Mouse (Mus musculus): Measurements from ENCODE around the gene Lipt2. TPM values are rescaled to one million over a fixed set of nuclear protein-coding genes. Genes with fewer than 3 reads are reported as not detected.

The Lipt2 gene
- polyA plus RNA-seq, 1 experiment from 2014 or later, result 17.8 TPM

DNA sequence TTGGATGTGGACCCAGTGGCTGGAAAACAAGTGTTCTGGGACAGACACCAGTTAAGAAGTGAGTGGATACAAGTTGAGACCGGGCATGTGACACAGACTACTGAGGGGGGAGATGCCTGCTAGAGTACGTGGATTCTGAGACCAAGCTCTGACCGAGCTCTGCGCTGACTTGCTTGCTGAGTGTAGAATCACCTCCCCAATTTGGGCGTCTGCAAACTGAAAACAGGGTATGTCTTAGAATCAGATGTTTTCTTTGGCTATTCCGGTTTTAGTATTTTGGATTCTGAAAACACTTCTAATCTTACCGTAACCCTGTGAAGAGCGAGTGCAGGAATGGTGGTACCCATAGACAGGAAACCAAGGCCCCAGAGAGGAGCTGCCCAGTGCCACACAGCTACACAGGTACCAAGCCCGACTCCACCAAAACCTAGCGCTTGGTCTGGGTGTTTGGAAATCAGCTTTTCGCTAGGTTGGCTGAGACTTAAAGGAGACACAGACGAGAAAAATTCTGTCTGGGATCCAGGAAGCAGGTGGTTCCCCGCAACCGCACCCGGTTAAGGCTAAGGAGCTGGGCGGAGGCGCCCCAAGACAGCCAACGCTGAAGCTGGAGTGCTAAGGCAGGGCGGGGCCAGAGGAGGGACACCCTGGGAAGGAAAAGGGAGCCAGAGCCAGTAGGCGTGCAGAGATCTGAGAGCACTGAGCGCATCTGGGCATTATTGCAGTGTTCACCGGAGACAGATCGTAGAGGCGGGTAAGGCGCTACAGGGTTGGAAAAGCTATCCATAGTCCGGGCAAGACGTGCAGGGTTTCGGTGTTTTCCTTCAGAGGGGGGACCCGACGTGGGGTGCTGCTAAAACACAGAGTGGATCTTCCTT lies 19.2 kb downstream of the Lipt2 start:
- Histone ChIP-seq H3K4me2 (replicated peaks) (peak overlapping the region; percentile 56), H3K9me3 (no peaks in the 10 kb centered on the region), H3K4me3 (peak overlapping the region; percentile 36), H3K9ac (replicated peaks) (peak overlapping the region; percentile 36), H3K27ac (replicated peaks) (no peak overlapping the region), H3K36me3 (no peaks in the 10 kb centered on the region), H3K27me3 (peaks cover 37% of the 10 kb centered on the region), H3K4me1 (peaks cover 9% of the 10 kb centered on the region)
- no peak; the same call in 1 of the 2 replicates for ATAC-seq (replicated peaks)
- 10% methylated on average over 30 of the region's 30 CpGs for WGBS

DNA sequence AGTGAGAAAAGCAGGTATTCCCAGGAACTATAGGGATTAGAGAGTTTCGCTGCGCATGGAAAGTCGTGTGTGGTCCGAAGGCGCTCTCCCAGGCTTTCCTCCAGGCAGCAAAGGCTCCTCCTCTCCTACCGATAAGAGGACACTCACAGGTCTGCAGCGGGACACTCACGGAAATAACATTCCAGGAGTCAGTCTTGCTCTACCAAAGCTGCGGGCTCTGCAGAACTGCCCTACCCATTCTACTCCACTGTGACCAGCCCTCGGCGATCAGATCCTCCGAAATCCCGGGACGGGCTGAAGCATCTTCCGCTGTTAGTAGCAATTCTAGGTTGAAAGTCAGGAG lies 19.8 kb downstream of the Lipt2 start:
- Histone ChIP-seq H3K4me1 (peaks cover 9% of the 10 kb centered on the region), H3K4me2 (replicated peaks) (peak overlapping the region; percentile 56), H3K9me3 (no peaks in the 10 kb centered on the region), H3K27ac (replicated peaks) (no peak overlapping the region), H3K9ac (replicated peaks) (peak overlapping the region; percentile 36), H3K36me3 (no peaks in the 10 kb centered on the region), H3K27me3 (peaks cover 37% of the 10 kb centered on the region), H3K4me3 (peak overlapping the region; percentile 36)
- no peak for ATAC-seq (replicated peaks)
- WGBS, result 3% methylated on average over 15 of the region's 15 CpGs

DNA sequence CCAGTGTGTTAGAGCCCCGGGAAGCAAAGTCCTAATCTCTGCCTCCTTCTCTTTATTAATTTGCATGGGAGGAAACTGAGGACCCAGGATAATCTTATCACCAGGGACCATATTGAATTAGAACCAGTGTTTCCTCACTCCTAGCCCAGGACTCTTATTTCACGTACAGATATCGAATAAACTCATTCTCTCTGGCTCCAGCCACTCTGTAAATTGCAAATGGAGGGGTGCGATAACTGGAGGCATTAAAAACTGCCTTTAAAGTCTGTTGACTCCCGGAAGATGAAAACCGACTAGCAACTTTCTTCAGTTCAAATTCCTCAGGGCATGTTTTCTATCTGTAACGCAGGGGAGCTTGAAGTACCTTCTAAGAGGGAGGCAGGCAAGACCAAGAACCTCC lies 20.3 kb downstream of the Lipt2 start:
- no peaks in the 10 kb centered on the region for H3K36me3 ChIP-seq
- 67% methylated on average over 7 of the region's 7 CpGs for WGBS
- H3K4me2 ChIP-seq (replicated peaks), result peak overlapping the region; percentile 56; the same call in 1 of the 2 replicates
- no peak overlapping the region for H3K27ac ChIP-seq (replicated peaks)
- no peak overlapping the region for H3K9ac ChIP-seq (replicated peaks)
- H3K4me1 ChIP-seq, result peaks cover 9% of the 10 kb centered on the region
- H3K9me3 ChIP-seq, result no peaks in the 10 kb centered on the region
- peaks cover 37% of the 10 kb centered on the region for H3K27me3 ChIP-seq
- H3K4me3 ChIP-seq, result no peak overlapping the region
- no peak for ATAC-seq (replicated peaks)

DNA sequence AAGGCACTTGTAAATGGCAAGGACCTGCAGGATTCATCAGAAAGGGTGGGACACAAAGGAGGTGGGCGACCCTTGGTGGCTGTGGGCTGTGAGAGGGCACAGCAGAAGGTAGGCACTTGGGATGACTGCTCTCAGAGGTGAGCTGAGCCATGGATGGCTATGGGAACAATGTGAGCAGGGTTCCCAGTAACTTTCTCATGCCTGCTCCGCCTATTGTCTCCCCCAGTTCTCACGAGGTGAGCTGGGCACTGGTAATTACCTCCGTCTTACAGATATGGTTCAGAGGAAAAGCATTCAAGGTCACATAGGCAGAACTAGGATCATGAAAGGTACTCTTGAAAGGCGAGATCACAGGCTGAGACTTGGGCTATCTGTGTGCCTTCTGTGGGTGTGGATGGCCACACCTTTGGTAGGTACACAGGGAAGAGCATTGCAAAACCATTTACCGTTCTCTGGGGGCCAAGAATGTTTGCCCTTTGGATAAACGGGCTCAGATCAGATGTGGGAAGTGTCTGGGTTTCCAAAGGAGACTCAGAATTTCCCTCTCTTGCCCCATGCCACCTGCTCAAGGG lies 20.8 kb downstream of the Lipt2 start:
- 75% methylated on average over 7 of the region's 7 CpGs for WGBS
- no peak overlapping the region for H3K27ac ChIP-seq (replicated peaks)
- H3K4me2 ChIP-seq (replicated peaks), result no peak overlapping the region
- H3K36me3 ChIP-seq, result no peaks in the 10 kb centered on the region
- ATAC-seq (replicated peaks), result no peak
- H3K4me1 ChIP-seq, result peaks cover 9% of the 10 kb centered on the region
- H3K9me3 ChIP-seq, result no peaks in the 10 kb centered on the region
- no peak overlapping the region for H3K9ac ChIP-seq (replicated peaks)
- no peak overlapping the region for H3K4me3 ChIP-seq
- peaks cover 37% of the 10 kb centered on the region for H3K27me3 ChIP-seq

DNA sequence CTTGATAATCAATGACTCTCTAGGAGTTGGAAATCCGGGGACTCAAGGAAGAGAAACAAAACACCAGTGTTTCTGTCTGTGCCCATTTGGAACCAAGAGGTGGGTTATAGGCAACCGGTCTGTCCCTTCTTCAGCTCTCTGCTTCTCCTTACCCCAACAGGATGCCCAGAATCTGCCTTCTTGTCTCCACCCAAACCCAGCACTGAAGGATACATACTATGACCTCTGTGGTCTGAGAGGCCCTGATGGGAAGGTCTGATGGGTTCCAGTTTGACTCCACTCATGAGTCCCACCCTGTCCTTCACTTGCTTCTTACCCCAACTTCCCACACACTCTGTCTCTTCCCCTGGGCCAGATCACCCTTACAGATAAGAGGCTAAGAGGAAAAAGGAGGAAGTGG lies 22.1 kb downstream of the Lipt2 start:
- H3K27ac ChIP-seq (replicated peaks), result no peak overlapping the region
- peaks cover 9% of the 10 kb centered on the region for H3K4me1 ChIP-seq
- peaks cover 37% of the 10 kb centered on the region for H3K27me3 ChIP-seq
- WGBS, result 75% methylated on average over 2 of the region's 2 CpGs
- H3K4me2 ChIP-seq (replicated peaks), result no peak overlapping the region
- H3K4me3 ChIP-seq, result no peak overlapping the region
- no peaks in the 10 kb centered on the region for H3K9me3 ChIP-seq
- no peaks in the 10 kb centered on the region for H3K36me3 ChIP-seq
- H3K9ac ChIP-seq (replicated peaks), result no peak overlapping the region
- no peak for ATAC-seq (replicated peaks)

DNA sequence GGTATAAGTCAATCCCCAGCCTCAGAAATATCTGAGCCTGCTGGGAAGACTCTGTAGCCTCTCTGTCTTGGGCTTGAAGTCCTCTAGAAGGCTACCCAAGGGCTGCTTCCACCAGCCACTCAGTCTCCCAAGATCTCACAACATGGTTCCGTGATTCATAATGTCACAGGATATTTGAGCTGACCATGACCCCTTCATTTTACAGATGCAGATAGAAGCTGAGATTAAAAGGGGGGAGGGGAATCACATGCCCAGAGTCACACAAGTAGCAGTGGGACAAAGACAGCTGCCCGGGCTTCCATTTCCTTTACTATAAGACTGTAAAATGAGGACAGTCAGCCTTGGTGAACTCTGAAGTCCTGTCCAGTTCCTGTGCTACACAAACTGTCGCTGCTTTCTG lies 22.5 kb downstream of the Lipt2 start:
- Histone ChIP-seq H3K4me2 (replicated peaks) (no peak overlapping the region), H3K4me3 (no peak overlapping the region), H3K27me3 (peaks cover 36% of the 10 kb centered on the region), H3K27ac (replicated peaks) (no peak overlapping the region), H3K36me3 (no peaks in the 10 kb centered on the region), H3K9ac (replicated peaks) (no peak overlapping the region), H3K4me1 (peaks cover 9% of the 10 kb centered on the region), H3K9me3 (no peaks in the 10 kb centered on the region)
- ATAC-seq (replicated peaks), result no peak
- 83% methylated on average over 3 of the region's 3 CpGs for WGBS

DNA sequence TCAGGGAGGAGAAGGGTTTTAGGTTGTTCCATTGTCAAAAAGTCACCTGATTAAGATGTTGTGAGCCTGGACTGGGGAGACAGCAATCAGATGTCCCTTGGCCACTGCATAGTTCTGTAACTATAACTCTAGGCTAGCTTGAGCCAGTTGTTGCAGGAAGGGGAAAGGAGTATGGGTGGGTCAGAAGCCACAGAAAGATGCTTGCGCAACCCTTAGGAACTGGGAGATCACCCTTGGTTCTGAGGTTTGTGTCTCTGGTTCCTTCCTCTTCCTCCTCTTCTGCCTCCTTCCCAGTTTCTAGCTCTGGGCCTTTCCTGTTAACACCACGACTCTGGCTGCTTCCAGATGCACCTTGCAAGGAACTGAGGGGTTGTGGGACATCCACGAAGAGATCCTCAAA lies 23.3 kb downstream of the Lipt2 start:
- Histone ChIP-seq H3K36me3 (no peaks in the 10 kb centered on the region), H3K9ac (replicated peaks) (no peak overlapping the region), H3K27me3 (peaks cover 29% of the 10 kb centered on the region), H3K4me2 (replicated peaks) (no peak overlapping the region), H3K4me3 (no peak overlapping the region), H3K9me3 (no peaks in the 10 kb centered on the region), H3K27ac (replicated peaks) (no peak overlapping the region), H3K4me1 (peaks cover 9% of the 10 kb centered on the region)
- 76% methylated on average over 3 of the region's 3 CpGs for WGBS
- no peak for ATAC-seq (replicated peaks)

DNA sequence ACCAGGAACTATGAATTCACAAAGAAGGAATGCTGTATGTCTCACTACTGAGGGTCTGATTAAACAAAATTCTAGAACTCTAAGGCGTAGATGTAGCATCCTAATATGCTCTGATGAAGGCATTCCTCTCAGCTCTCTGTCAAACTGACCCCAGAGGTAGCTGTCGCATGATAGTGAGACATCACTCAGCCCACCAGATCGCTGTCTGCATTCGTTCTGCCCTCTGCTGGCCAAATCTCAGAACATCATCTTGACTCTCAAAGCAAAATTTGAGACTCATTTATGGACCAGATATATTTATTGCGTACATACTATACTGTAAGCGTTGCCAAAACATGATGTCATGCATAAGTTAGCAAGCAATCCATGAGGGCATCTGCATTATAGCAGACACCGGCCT lies 28.5 kb downstream of the Lipt2 start:
- no peaks in the 10 kb centered on the region for H3K9me3 ChIP-seq
- no peak for ATAC-seq (replicated peaks)
- no peak overlapping the region for H3K4me3 ChIP-seq
- no peak overlapping the region for H3K4me2 ChIP-seq (replicated peaks)
- H3K4me1 ChIP-seq, result no peaks in the 10 kb centered on the region
- 26% methylated on average over 7 of the region's 7 CpGs for WGBS
- no peaks in the 10 kb centered on the region; the same call in 1 of the 2 replicates for H3K27me3 ChIP-seq
- no peak overlapping the region for H3K9ac ChIP-seq (replicated peaks)
- H3K36me3 ChIP-seq, result no peaks in the 10 kb centered on the region
- H3K27ac ChIP-seq (replicated peaks), result no peak overlapping the region

DNA sequence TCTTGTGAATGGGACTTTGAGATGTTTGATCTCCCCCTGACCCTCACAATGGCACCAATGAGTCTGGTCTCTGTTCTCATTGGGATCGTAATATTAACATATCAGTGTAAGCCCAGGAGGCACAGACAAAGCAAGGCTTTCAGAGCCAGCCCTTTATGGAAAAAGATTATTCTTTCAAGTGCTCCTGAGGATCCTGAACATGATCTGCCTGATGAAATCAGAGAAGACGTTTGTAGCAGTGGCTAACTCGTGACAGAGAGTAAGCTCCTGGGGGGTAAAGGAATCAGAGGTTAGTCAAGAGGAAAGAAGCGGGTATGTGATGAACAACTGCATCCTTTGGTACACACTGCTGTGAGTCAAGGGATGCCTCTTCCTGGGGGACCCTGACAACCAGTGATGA lies 31.1 kb downstream of the Lipt2 start:
- Histone ChIP-seq H3K36me3 (no peaks in the 10 kb centered on the region), H3K27me3 (no peaks in the 10 kb centered on the region; the same call in 1 of the 2 replicates), H3K9ac (replicated peaks) (no peak overlapping the region), H3K9me3 (no peaks in the 10 kb centered on the region), H3K27ac (replicated peaks) (no peak overlapping the region), H3K4me3 (no peak overlapping the region), H3K4me1 (no peaks in the 10 kb centered on the region), H3K4me2 (replicated peaks) (no peak overlapping the region)
- ATAC-seq (replicated peaks), result no peak
- 27% methylated on average over 4 of the region's 4 CpGs for WGBS

DNA sequence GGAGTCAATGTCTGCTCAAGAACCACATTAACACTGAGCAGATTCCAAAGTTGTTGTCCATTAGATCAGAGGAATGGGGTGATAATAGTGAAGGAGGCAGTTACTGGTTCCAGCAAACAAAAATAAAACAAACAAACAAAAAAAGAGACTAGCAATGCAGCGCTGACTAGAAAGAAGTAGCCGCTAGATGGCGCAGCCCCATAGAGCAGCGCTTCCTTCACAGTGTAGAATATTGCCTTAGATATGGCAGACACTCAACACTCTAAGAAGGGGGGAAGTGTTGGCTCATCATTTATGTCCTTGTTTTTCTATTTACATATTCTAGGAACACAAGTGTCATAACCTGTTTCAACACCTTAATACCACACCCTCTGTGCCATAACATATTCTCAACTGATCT lies 31.7 kb downstream of the Lipt2 start:
- no peaks in the 10 kb centered on the region for H3K4me1 ChIP-seq
- no peaks in the 10 kb centered on the region for H3K9me3 ChIP-seq
- peak; percentile 67; the same call in 1 of the 2 replicates for ATAC-seq (replicated peaks)
- 8% methylated on average over 4 of the region's 4 CpGs for WGBS
- no peaks in the 10 kb centered on the region for H3K36me3 ChIP-seq
- no peak overlapping the region for H3K4me3 ChIP-seq
- H3K9ac ChIP-seq (replicated peaks), result no peak overlapping the region
- no peak overlapping the region for H3K27ac ChIP-seq (replicated peaks)
- H3K4me2 ChIP-seq (replicated peaks), result no peak overlapping the region
- no peaks in the 10 kb centered on the region; the same call in 1 of the 2 replicates for H3K27me3 ChIP-seq

DNA sequence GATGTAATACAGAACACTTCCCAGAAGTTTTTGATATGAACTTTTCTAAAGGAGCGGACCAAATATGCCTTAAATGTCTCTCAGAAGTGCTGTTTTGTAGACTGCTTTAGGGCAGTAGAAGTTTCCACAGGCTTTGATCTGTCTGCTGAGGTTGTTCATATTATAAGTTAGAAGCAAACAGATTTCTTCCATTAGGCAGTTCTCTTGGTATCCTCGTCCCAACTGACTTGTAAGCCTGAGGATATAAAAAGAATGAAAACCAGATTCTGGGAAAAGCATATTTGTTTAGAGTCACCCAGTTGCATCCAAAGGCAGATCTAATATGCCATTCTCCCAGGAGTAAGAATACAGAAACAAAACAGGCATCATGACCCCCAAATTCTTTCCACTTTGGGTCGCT lies 42.1 kb downstream of the Lipt2 start:
- WGBS, result 89% methylated on average over 3 of the region's 3 CpGs

DNA sequence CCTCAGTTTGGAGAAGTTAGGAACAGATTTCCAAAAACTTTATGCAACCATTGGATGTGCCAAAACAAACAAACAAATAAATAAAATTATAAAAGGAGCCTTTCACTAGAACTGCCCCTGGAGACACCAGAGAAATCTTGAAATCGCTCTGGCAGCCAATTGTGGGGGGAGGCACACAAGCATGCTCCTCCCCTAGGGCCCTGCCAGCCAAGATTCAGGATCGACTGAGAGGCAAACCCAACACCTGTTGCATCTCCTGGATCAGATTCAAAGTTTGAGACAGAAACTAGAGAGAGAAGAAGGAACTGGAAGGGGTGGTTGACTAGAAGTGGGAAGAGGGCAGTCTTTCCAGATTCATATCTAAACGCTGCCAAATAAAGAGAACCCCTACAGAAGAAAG lies 44.5 kb downstream of the Lipt2 start:
- Histone ChIP-seq H3K9ac (replicated peaks) (no peak overlapping the region), H3K4me1 (no peaks in the 10 kb centered on the region), H3K4me3 (no peak overlapping the region), H3K27ac (replicated peaks) (no peak overlapping the region), H3K27me3 (no peaks in the 10 kb centered on the region), H3K9me3 (no peaks in the 10 kb centered on the region), H3K4me2 (replicated peaks) (no peak overlapping the region), H3K36me3 (no peaks in the 10 kb centered on the region)
- WGBS, result 66% methylated on average over 3 of the region's 3 CpGs
- ATAC-seq (replicated peaks), result no peak

More for the DNA sequence above, 42.1 kb downstream of the Lipt2 start:
- no peak overlapping the region for H3K27ac ChIP-seq (replicated peaks)
- no peak overlapping the region for H3K4me3 ChIP-seq
- no peaks in the 10 kb centered on the region for H3K9me3 ChIP-seq
- no peak overlapping the region for H3K9ac ChIP-seq (replicated peaks)
- ATAC-seq (replicated peaks), result no peak
- H3K36me3 ChIP-seq, result no peaks in the 10 kb centered on the region
- H3K27me3 ChIP-seq, result no peaks in the 10 kb centered on the region
- no peaks in the 10 kb centered on the region for H3K4me1 ChIP-seq
- H3K4me2 ChIP-seq (replicated peaks), result no peak overlapping the region

Data from forebrain, embryonic 15.5 days (tissue).